Mouse (Mus musculus) urinary bladder, postnatal 36 days (tissue): ENCODE measurements around the gene Supt5.

Source experiments
- DNase-seq, 2 experiments: peaks; one replicate each; pipeline ENCODE4 v3.0.0; 2022; ENCODE audit warnings: low spot score in 2 of 2, mixed read lengths in 1 of 2

The Supt5 gene

DNA sequence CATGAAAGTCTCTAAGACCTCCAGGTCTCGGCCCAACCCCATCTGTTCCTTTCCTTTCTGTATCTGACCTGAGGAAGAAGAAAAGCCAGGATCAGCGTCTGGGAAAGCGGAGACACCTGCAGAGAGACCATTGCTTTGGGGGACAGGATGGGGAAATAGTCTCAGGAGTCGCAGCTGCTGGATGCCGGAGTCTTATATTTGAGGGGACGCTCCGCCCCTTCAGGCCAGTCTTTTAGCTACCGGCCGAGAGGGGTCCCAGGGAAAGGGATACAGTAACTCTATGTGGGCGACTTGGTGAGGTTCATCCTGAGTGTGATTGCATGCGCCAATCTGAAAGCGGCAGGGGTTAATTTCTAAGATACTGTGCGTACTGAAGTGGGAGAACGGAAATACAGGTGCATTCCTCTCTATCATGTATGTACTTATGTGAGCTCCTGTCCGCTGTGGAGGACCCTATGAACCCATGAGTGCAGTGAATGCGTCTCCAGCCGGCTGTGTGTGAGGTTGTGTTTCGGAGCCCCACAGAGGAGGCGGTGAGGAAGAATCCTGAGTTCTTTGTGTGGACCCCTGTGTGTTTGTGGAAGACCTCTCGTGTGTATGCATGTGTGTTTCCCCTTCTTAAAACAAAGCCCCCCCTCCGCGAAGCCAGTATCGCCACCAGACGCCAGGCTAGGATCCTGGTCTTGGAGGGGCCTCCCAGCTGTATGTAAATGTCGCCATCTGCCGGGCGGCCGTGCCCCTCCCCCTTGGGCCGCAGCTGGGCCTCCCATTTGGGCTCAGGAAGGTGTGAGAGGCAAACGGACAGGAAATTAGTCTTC is 36.7 kb downstream of the Supt5 start, which contains the start of gene Dll3:
Gene Dll3 (minus strand): TSS at position 623 of the 818 bp plus-strand sequence.
- peak in 1 of 2 experiments; percentile 35 for DNase-seq

DNA sequence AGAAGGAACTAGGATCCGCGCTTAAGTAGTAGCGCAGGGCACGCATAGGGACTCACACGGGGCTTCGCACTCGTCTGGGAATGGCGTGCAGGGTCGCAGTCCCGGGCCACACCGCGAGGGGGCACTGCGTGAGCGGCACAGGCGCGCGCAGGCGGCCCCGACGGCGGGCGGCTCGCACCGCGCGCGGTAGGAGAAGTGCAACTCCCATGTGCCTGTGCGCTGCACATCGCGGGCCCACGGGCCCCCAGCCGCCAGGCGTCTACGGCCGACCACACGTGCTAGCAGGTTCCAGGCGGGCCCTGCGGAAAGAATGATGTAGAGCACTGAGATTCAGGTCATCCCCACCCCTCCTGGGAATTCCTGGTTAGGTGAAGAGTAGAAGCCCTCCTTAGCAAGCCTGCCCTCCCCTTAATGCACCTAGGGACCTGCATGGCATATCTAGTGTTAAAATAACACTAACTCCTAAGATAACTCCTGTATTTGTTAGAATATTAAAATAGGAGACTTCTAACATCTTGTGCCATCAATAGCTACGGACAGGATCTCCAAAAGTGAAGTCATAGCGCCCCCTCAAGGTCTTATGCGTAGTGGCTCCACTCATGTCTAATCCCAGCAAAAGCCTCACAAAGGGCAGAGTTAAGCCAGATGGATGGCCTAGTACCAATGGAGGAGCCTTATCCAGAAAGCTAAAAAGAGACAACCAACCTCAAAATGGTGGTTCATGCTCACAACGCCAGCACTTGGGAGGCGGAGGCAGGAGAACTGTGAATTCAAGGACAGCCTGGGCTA is 39.5 kb downstream of the Supt5 start:
- peak in 1 of 2 experiments; percentile 30 for DNase-seq

DNA sequence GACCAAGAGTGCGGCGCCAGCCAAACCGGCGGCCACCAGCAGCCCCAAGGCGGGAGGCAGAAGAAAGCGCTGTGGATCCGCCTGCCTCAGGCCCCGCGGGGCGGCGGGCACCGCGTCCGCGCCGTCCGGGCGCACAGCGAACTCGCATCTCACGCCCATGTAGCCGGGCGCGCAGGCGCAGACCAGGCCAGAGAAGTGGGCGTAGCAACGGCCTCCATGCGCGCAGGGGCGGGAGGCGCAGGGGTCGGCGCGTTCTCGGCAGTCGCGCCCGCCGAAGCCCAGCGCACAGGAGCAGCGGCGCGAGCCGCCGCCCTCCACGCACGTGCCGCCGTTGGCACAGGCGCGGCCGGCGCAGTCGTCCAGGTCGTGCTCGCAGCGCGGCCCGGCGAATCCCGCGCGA is 44.1 kb downstream of the Supt5 start:
- DNase-seq, result peak; percentile 34 to 44

DNA sequence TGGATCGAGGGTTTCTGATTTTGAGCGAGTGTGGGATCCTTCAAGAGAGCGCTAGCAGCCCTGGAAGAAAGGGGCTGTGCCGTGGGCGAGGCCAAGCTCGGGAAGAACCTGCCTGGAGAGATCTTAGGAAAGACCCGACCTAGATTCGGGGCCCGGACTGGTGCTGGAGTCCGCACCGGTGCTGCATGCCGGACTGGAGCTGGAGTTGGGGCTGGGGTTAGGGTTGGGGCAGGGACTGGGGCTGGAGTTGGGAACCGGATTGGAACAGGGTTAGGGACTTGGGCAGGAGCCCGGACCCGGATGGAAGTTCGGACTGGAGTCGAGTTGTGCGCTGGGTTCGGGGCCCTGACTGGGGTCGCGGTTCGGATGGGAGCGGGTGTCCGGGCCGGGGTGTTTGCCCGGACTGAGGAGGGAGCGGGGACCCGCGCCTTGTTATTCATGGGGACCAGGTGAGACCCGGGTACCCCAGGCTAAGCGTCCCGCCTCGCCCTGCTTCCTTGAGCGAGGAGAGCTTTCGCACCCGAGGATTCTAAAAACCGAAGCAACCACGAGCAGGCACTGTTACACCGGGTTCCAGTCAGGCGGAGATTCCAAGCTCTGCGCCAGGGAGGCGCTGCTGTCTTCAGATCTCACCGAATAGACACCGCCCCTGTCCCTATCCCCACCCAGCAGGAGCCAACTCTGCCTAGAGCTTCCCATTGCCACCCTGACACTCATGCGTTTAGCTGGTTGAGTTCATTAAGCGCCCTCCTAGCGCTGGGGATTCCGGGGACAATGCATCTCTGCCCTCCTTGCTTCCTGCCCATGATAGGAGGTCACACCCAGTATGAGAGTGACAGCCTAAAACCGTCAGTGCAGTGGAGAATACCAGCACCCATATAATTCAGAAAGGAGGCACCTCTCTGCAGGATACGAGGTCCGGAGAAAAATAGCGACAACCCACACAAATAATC is 47.6 kb downstream of the Supt5 start, which contains the start of gene Selenov:
Gene Selenov (minus strand): TSS at position 549 of the 953 bp plus-strand sequence.
- no peak for DNase-seq

DNA sequence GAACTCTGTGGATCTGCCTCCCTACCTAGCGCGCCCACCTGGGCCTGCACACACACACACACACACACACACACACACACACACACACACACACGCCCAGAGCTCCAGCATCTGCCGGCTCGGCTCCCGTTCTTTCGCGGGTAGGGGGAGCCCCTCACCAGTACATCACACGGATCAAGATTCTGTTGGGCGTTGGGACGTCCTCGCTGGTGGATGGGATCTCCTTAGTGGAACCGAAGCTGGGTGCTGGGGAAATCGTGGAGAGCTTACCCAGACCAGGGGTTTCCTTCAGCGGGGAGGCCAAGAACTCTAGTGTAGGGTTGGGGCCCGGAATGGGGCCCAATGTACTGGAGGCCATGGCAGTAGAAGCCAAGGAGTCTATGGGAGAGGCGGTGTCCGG is 48.4 kb downstream of the Supt5 start:
- DNase-seq, result no peak

DNA sequence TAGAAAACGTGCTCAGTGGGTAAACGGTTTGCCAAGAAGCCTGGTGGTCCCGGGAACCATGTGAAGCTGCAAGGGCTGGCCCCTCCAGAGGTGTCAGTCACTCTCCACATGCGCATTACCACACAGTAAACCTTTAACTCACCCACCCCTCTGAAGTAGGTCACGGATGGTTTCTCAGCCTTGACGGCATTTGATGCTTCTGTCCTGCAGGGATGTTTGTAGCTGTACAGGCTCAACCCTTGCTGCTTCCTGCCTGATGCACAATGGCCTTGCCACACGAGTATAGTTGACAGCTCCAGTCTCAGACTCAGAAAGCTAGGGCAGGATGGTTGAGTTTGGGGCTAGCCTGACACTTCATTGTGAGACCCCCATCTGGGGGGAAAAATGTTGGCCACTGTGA is 57.9 kb downstream of the Supt5 start:
- DNase-seq, result no peak

DNA sequence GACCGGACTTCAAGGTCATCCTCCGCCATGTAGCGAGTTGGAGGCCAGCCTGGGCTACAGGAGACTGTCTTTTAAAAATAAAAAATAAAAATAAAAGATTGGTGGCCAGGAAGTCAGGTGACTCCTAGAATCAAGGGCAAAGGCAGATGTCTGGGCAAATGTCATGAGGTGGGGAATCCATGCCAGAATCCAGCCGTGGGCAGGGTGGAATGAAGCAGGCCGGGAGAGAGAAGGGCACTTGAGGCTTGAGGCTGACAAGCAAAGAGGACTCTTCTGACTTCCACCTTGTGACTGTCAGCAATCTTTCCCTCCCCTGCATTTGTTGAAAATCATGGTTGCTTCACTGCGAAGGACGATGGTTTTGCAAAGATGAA is 60.3 kb downstream of the Supt5 start:
- DNase-seq, result no peak

DNA sequence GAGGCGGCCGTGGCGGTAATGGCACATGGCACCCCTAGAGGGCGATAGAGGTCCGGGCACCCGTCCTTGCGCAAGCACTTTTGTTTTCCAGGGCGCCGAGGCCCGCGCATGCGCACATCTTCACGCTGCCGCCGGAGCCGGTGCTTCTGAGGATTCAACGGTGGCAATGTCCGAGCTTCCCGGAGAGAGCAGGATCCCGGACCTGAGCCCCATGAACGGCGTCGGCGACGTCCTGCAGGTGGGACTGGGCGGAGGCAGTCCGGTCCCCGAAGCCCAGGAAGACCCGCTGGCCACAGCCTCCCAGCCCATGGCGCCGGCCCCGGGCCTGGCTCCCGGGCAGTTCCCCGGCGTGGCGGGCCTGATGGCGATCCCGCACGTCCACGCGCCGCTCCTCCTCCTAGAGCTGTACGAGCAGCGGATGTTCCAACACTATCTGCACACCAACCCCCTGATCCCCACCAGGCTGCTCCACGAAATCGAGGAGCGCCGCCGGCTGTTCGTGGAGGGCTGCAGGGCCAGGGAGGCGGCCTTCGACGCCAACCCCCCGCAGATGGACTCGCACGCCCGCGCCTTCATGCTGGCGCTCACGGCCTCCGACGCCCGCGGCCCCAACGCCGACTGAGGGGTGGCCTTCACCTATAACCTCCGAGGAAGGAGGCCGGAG is 60.8 kb downstream of the Supt5 start, which contains the start of gene Eid2b:
Gene Eid2b (plus strand): TSS at position 125 of the 664 bp plus-strand sequence.
- DNase-seq, result peak; percentile 91 to 96

DNA sequence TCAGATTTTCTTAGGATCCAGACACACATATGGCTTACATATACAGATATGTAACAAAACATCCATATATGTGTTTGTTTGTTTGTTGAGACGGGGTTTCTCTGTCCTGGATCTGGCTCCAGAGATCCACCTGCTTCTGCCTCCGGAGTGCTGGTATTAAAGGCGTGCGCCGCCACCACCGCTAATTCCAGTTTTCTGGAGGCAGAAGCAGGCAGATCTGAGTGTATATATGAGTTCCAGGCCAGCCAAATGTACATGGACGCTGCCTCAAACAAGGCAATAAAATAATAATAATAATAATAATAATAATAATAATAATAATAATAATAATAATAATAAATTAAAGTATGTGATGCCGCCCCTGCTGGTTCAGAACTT is 61.3 kb downstream of the Supt5 start:
- no peak for DNase-seq

DNA sequence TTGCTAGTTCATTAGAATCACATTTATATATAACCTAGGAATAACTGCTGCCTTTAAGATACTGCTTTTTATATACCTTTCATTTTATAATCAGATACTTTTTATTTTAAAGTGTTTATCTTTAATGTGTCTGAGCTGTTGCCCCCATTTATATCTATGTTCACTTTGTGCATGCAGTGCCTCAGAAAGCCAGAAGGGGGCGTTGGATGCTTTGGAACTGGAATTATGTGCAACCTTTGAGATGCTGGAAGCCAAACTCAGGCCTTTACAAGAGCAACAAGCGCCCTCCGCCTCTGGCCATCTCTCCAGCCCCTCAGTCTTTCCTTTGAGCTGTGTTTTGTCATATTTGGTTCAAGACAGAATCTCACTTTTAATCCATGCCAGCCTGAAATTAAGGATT is 66.8 kb downstream of the Supt5 start:
- DNase-seq, result no peak

DNA sequence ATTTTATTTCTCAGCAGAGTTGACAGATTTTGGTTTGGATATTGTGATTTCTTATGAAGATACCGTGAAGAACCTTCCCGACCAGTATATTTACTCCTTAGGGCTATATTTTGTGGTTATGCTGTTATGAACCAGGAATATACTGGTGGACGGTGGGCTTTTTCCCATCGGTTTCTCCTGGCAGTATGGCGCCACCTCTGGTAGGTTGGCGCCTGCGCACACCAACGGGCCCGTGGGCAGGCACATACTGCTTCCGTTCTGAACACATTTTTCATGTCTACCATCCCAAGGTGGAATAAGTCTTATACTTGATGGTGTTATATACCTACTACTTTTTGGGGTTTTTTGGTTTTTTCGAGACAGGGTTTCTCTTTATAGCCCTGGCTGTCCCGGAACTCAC is 69.2 kb downstream of the Supt5 start:
- DNase-seq, result no peak

DNA sequence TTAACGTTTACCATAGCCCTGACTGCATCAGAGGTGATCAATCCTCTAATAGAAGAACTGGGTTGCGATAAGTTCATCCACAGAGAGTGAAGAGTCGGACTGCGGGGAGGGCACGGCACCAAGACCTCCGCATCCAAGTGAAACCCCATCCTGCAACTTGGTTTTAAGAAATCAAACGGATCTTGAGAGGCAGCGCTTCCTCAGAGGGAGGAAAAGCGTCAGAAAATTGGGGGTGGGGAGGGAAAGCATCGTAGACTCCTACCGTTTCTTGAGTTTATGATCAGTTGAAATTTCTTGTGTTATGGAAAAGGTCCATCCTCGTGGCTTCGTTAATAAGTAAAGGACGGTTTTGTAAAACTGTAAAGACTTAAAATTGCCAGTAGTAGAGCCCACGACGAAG is 70.0 kb downstream of the Supt5 start:
- DNase-seq, result no peak

DNA sequence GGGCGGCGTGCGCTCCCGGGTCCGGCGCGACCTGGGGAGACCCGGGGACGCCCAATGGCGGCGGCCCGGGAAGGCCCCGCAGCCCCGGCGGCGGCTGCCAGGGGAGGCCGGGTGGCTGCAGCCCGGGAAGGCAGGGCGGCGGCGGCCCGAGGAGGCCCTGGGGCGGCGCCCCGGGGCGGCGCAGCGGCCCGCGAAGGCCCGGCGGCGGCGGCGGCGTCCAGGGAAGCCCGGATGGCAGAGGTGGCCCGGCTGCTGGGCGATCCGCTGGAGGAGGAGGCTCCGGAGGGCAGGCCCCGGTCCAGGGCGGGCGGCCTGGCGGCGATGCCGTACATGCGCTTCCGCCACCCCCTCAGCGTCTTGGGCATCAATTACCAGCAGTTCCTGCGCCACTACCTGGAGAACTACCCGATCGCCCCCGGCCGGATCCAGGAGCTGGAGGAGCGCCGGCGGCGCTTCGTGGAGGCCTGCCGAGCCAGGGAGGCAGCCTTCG is 70.5 kb downstream of the Supt5 start:
- DNase-seq, result peak; percentile 54 to 55

DNA sequence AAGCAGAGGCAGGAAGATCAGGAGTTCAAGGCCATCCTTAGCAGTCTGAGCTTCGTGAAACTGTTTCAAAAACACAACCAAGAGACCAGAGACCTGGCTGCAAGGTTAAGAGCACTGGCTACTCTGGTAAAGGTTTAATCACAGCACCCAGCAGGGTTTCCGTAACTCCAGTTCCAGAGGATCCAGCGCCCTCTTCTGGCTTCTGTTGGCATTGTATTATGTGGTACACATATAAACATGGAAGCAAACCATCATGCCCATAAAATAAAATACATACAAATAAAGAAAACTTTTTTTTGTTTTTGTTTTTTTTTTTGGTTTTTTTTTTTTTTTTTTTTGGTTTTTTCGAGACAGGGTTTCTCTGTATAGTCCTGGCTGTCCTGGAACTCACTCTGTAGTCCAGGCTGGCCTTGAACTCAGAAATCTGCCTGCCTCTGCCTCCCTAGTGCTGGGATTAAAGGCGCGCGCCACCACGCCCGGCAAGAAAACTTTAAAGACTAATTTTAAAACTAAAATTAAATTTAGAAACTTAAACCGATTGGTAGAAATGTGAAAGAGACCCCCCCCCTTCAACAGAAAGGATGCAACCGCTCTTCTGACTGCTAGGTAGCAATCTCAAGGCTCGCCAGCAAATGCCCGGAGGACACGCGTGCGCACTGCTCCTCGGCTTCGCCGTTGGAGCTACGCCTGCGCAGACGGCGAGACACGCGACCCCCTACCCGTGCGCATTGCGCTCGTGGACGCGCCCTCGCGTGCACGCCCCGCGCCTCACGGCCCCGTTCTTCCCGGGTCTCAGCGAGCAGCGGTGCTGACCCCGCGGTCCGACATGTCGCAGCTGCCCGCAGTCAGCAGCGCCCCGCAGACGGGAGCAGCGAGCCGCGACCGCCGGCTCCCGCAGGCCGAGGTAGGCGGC is 71.2 kb downstream of the Supt5 start, which contains the start of gene Eid2:
Gene Eid2 (plus strand): TSS at position 753 of the 913 bp plus-strand sequence.
- peak; percentile 59 to 74 for DNase-seq

DNA sequence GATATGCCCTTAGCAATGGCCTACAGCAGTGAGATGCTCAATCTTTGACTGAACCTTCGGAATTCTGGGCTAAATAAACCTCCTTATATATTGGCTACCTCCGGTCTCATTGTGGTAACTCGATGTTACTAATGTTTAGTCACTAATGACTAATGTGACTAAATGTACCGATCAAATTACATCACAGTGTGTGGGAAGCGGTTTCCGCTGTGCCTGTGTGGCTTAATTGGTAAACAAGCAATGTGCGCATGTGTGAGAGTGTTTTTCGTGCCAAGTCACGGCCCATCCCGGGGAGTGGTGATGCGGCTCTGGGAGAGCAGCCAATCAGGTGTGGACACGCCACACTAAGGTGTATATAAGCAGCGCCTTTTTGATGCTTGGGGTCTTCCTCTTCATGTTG is 73.2 kb downstream of the Supt5 start:
- DNase-seq, result no peak
